Mouse (Mus musculus): Measurements from ENCODE around the gene Il23a.
A peak's percentile ranks its signal among the peaks of the same experiment; 100 is the strongest.

Il23a gene

DNA sequence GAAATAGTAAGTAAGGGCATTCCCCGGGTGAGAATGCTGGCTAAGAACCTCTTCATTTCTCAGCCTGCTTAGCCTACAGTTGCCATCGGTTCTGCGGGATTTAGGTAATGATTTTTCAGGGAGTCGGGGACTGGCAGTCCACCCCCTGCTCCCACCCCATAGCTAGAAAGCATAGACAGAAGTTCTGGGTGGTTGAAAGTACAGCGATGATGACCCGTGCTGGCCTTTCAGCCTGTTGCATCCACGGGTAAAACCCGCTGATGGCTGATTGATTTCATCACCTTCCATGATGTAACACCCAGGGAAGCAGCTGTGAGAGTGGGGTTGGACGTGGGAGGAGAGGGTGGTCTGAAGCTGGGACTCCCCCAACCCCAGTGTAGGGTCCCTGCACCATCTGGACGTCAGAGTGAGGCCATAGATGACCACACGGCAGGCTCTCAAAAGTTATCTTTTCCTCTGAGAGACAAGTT, at the start of gene Il23a:
Gene Il23a, minus strand, starts transcription at position 51 of the 470 bp plus-strand sequence.
- no peaks in the 10 kb centered on the region for H3K27me3 ChIP-seq (ENCODE audit: insufficient read depth, low read length)
- TF ChIP-seq NANOG (IDR thresholded peaks at IDR 0.05; ENCODE audit: borderline replicate concordance, low read length) (no peak), CTCF (conservative IDR thresholded peaks at IDR 0.05; ENCODE audit: low read length) (no peak), POU5F1 (IDR thresholded peaks at IDR 0.05; ENCODE audit: borderline replicate concordance, low read length) (no peak)
- H3K4me1 ChIP-seq (replicated peaks; ENCODE audit: low read depth, low read length) = peaks cover 56% of the 10 kb centered on the region
- no peaks in the 10 kb centered on the region for H3K9me3 ChIP-seq (ENCODE audit: low read length)
- no peaks in the 10 kb centered on the region for H3K36me3 ChIP-seq (ENCODE audit: insufficient read depth, low read length)
- H3K4me3 ChIP-seq (replicated peaks; ENCODE audit: low read length) = peak within 1 kb of the TSS; percentile 66

DNA sequence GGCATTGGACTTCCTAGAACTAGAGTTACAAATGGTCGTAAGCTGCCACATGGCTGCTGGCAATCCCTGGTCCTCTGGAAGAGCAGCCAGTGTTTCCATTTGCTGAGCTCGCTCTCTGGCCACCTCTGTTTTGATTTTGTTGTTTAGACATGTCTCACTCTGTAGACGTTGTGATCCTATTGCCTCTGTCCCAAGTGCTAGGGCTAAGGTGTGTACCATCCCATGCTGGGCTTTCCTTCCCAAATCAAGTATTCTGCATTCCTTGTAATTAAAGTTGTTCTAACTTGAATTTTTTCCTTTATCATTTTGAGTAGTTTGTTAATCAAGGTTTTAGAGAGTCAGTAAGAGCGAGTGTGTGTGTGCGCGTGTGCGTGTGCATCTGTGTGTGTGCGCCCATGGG, 49.0 kb upstream of the Il23a start:
- Histone ChIP-seq H3K4me1 (replicated peaks; ENCODE audit: low read depth, low read length) (peaks cover 52% of the 10 kb centered on the region), H3K9me3 (ENCODE audit: low read length) (no peaks in the 10 kb centered on the region), H3K27me3 (ENCODE audit: insufficient read depth, low read length) (no peaks in the 10 kb centered on the region), H3K4me3 (replicated peaks; ENCODE audit: low read length) (no peak overlapping the region), H3K36me3 (ENCODE audit: insufficient read depth, low read length) (peaks cover 76% of the 10 kb centered on the region)
- no peak for TF ChIP-seq CTCF (conservative IDR thresholded peaks at IDR 0.05; ENCODE audit: low read length)

DNA sequence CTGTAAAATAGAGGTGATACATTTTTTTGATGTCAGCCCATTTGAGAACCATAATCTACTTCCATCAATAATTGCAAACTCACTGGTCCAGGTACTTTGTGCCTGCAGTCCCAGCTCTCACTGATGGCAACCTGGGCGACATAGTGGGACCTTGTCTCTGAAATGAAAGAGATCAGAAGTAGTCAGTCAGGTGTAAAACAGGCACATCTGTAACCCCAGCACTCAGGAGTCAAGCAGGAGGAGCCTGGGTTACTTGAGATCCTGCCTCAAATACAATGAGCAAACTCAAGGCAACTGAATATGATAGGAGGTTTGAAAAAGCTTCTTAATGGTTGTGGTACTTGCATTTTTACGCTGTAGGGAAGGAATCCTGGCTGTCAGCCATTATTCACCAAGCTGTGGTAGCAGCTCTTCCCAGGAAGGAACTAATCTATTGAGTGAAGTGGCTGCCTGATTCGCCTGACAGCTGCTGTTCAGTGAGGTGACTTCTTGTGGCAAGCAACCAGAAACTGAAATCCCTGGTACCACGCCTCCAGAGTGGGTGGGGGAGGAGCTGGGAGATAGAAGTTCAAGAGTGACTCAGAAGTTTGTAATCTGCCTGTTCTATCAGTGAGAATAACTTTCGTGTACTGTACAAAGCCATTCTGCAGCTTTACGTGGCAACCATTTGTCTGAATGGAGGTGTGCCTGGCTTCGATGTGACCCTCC, 46.2 kb upstream of the Il23a start:
- TF ChIP-seq CTCF (conservative IDR thresholded peaks at IDR 0.05; ENCODE audit: low read length) (no peak), NANOG (IDR thresholded peaks at IDR 0.05; ENCODE audit: borderline replicate concordance, low read length) (no peak), POU5F1 (IDR thresholded peaks at IDR 0.05; ENCODE audit: borderline replicate concordance, low read length) (no peak)
- H3K4me1 ChIP-seq (replicated peaks; ENCODE audit: low read depth, low read length) = peaks cover 76% of the 10 kb centered on the region
- peaks cover 75% of the 10 kb centered on the region for H3K36me3 ChIP-seq (ENCODE audit: insufficient read depth, low read length)
- no peaks in the 10 kb centered on the region for H3K27me3 ChIP-seq (ENCODE audit: insufficient read depth, low read length)
- H3K4me3 ChIP-seq (replicated peaks; ENCODE audit: low read length) = no peak overlapping the region
- no peaks in the 10 kb centered on the region for H3K9me3 ChIP-seq (ENCODE audit: low read length)

DNA sequence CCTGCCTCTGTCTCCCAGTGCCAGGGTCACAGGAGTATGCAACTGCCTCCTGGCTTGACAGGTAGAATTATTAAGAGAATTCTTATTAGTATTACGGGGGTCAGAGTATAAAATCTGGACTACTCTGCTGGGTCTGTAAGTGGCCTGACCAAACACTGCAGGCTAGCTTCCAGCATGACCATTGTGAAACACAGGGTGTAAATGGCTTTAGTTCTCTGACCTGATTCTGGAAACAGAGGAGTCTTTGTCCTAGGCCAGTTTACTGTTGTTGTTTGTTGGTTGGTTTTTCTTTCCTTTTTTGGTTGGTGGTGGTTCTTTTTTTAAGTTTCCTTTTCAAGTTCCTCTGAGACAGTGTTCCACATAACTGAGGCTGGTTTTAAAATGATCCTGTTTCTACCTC, 44.9 kb upstream of the Il23a start:
- Histone ChIP-seq H3K36me3 (ENCODE audit: insufficient read depth, low read length) (peaks cover 76% of the 10 kb centered on the region), H3K9me3 (ENCODE audit: low read length) (no peaks in the 10 kb centered on the region), H3K4me1 (replicated peaks; ENCODE audit: low read depth, low read length) (peaks cover 86% of the 10 kb centered on the region), H3K4me3 (replicated peaks; ENCODE audit: low read length) (no peak overlapping the region), H3K27me3 (ENCODE audit: insufficient read depth, low read length) (no peaks in the 10 kb centered on the region)
- TF ChIP-seq NANOG (IDR thresholded peaks at IDR 0.05; ENCODE audit: borderline replicate concordance, low read length) (no peak), POU5F1 (IDR thresholded peaks at IDR 0.05; ENCODE audit: borderline replicate concordance, low read length) (no peak), CTCF (conservative IDR thresholded peaks at IDR 0.05; ENCODE audit: low read length) (no peak)

DNA sequence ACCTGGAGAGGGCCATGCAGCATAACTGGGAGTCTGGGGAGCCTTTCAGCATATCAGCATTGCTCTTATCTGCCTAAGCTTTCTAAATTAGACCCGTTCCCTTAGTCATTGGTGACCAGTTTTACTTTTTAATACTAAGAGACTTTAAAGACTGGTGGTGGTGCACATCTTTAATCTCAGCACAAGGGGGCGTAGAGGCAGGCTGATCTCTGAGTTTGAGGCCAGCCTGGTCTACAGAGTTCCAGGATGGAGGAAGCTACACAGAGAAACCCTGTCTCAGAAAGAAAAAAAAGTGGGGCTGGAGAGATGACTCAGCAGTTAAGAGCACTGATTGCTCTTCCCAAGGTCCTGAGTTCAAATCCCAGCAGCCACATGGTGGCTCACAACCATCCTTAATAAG, 41.7 kb upstream of the Il23a start:
- TF ChIP-seq POU5F1 (IDR thresholded peaks at IDR 0.05; ENCODE audit: borderline replicate concordance, low read length) (no peak), CTCF (conservative IDR thresholded peaks at IDR 0.05; ENCODE audit: low read length) (peak; percentile 53), NANOG (IDR thresholded peaks at IDR 0.05; ENCODE audit: borderline replicate concordance, low read length) (no peak)
- 0 out of 2 replicates have a peak overlapping the region, but pooled peaks have one; percentile 100 for H3K4me3 ChIP-seq (replicated peaks; ENCODE audit: low read length)
- peaks cover 74% of the 10 kb centered on the region for H3K4me1 ChIP-seq (replicated peaks; ENCODE audit: low read depth, low read length)
- H3K27me3 ChIP-seq (ENCODE audit: insufficient read depth, low read length) = no peaks in the 10 kb centered on the region
- H3K9me3 ChIP-seq (ENCODE audit: low read length) = no peaks in the 10 kb centered on the region
- peaks cover 56% of the 10 kb centered on the region for H3K36me3 ChIP-seq (ENCODE audit: insufficient read depth, low read length)

DNA sequence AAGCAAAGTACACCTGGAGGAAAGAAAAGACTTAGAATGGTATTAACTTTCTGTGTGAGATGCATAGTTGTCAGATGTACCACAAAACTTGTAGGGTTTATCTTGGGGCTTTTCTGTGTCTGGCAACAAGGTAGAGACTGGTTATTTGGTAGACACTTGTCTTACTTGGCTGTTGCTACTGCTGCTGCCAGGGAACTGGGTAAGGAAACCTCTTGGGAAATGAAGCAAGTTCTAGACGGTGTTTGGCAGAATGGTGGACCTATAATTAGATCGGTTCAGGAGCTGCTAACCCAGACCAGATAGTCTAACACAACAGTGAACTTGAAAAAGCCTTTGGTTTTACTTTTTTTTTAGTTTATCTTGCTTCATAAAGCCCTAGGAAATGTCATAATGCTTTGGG, 40.4 kb upstream of the Il23a start:
- H3K27me3 ChIP-seq (ENCODE audit: insufficient read depth, low read length) = no peaks in the 10 kb centered on the region
- H3K4me1 ChIP-seq (replicated peaks; ENCODE audit: low read depth, low read length) = peaks cover 65% of the 10 kb centered on the region
- H3K9me3 ChIP-seq (ENCODE audit: low read length) = no peaks in the 10 kb centered on the region
- peak overlapping the region; percentile 100 for H3K4me3 ChIP-seq (replicated peaks; ENCODE audit: low read length)
- peaks cover 48% of the 10 kb centered on the region for H3K36me3 ChIP-seq (ENCODE audit: insufficient read depth, low read length)
- TF ChIP-seq POU5F1 (IDR thresholded peaks at IDR 0.05; ENCODE audit: borderline replicate concordance, low read length) (no peak), CTCF (conservative IDR thresholded peaks at IDR 0.05; ENCODE audit: low read length) (no peak), NANOG (IDR thresholded peaks at IDR 0.05; ENCODE audit: borderline replicate concordance, low read length) (no peak)

DNA sequence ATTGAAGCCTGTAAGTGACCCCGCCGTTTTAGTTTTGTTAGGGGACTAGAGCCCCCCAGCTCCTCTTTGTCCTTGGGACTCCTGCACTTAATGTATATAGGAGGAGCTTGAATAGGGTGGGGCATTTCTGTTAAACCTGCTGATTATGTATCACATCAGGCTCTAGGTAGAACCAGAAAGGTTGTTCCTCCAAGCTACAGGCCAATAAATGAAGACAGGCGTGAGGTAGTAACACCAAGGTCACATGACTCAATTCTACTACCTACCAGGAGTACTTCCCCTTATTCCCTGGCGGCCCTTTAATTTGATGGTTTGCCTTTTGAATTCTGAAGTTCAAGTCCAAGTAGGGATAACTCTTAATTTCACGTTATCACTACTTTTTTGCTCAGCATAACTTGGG, 39.9 kb upstream of the Il23a start:
- Histone ChIP-seq H3K4me1 (replicated peaks; ENCODE audit: low read depth, low read length) (peaks cover 59% of the 10 kb centered on the region), H3K36me3 (ENCODE audit: insufficient read depth, low read length) (peaks cover 46% of the 10 kb centered on the region), H3K27me3 (ENCODE audit: insufficient read depth, low read length) (no peaks in the 10 kb centered on the region), H3K4me3 (replicated peaks; ENCODE audit: low read length) (peak overlapping the region; percentile 100), H3K9me3 (ENCODE audit: low read length) (no peaks in the 10 kb centered on the region)
- no peak for TF ChIP-seq POU5F1 (IDR thresholded peaks at IDR 0.05; ENCODE audit: borderline replicate concordance, low read length)
- no peak for TF ChIP-seq NANOG (IDR thresholded peaks at IDR 0.05; ENCODE audit: borderline replicate concordance, low read length)
- TF ChIP-seq CTCF (conservative IDR thresholded peaks at IDR 0.05; ENCODE audit: low read length) = no peak

DNA sequence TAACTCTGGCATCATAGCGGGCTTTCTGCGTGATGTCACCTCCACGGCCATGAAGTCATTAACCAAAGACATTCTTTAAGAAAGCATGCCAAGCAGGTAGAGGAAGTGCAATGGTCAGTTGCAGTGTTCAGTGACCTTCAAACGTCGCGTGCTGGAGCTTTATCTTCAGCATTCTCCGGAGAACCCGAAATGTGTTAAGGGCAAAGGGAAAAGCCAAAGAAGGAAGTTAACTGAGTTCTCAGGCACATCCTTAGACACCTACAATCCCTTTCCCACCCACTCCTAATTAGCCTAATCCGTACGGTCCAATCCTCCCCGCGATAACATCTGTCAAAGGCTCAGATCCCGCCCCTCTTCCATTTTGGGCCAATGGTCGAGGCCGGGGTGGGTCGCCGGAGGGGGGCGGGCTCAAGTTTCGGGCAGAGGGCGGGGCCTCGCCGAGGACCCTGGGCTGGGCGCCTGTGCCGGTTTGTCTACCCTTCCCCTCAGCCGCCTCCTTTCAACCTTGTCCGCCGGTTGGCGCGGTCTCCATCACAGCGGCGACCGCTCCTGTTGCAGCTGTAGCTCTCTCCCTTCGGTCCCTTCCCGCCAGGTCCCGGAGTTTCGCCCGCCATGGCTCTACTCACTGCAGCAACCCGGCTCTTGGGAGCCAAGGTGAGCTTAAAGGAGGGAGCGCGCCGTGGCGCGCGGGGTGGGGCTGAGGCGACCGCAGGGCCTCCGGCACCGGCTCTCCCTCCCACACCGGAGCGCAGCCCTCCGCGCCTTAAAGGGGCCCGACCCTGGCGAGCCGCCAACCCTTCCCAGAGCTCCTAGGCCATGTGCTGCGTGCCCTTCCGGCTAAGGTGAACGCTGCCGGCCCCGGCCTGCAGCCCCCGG, 39.0 kb upstream of the Il23a start, which contains the start of gene Cs:
Gene Cs, plus strand, starts transcription at position 429 of the 876 bp plus-strand sequence.
- Histone ChIP-seq H3K27me3 (ENCODE audit: insufficient read depth, low read length) (no peaks in the 10 kb centered on the region), H3K36me3 (ENCODE audit: insufficient read depth, low read length) (peaks cover 37% of the 10 kb centered on the region), H3K4me3 (replicated peaks; ENCODE audit: low read length) (peak within 1 kb of the TSS; percentile 100), H3K9me3 (ENCODE audit: low read length) (no peaks in the 10 kb centered on the region), H3K4me1 (replicated peaks; ENCODE audit: low read depth, low read length) (peaks cover 51% of the 10 kb centered on the region)
- no peak for TF ChIP-seq POU5F1 (IDR thresholded peaks at IDR 0.05; ENCODE audit: borderline replicate concordance, low read length)
- TF ChIP-seq NANOG (IDR thresholded peaks at IDR 0.05; ENCODE audit: borderline replicate concordance, low read length) = no peak
- no peak for TF ChIP-seq CTCF (conservative IDR thresholded peaks at IDR 0.05; ENCODE audit: low read length)

Measured in E14TG2a.4 (cell line).